Mouse (Mus musculus): ENCODE results near the gene Tspan31. TPM values are rescaled to one million over a fixed set of nuclear protein-coding genes. Genes with fewer than 3 reads are reported as not detected.

The Tspan31 gene
- total RNA-seq (2021), result 10 to 100 TPM; 39.5 to 44.3 TPM
- long read RNA-seq, experiment 1, transcript Tspan31-201 (6 exons, 1,556 nt), result major isoform, 73 of 80 reads
- long read RNA-seq, experiment 1, partial matches to known transcripts, result 2 of 80 reads
- long read RNA-seq, experiment 1, other reads (novel, unspliced or antisense), result 5 of 80 reads
- long read RNA-seq, experiment 2, transcript Tspan31-201 (6 exons, 1,556 nt), result major isoform, 58 of 62 reads
- long read RNA-seq, experiment 2, partial matches to known transcripts, result 0 of 62 reads
- long read RNA-seq, experiment 2, other reads (novel, unspliced or antisense), result 4 of 62 reads

- peak; percentile 58 to 84 for DNase-seq (ENCODE audit: low spot score in 2 of 2)
These were observed at the start of gene Tspan31 for GRCm38 (mm10) chr10:127070190-127071121. Tspan31 (minus strand) TSS chr10:127070264.

GRCm38 (mm10) chr10:127119229-127119628, 49.2 kb upstream of the Tspan31 start:
- no peak for DNase-seq (ENCODE audit: low spot score in 2 of 2)

GRCm38 (mm10) chr10:127118470-127118869, 48.4 kb upstream of the Tspan31 start:
- no peak for DNase-seq (ENCODE audit: low spot score in 2 of 2)

GRCm38 (mm10) chr10:127115068-127115467, 45.0 kb upstream of the Tspan31 start:
- DNase-seq (ENCODE audit: low spot score in 2 of 2), result no peak

GRCm38 (mm10) chr10:127114408-127114807, 44.3 kb upstream of the Tspan31 start:
- DNase-seq (ENCODE audit: low spot score in 2 of 2), result no peak

GRCm38 (mm10) chr10:127111001-127111887, 41.2 kb upstream of the Tspan31 start:
- DNase-seq (ENCODE audit: low spot score in 2 of 2), result no peak

- DNase-seq (ENCODE audit: low spot score in 2 of 2), result no peak
These were observed 38.2 kb upstream of the Tspan31 start for GRCm38 (mm10) chr10:127108262-127108583.

GRCm38 (mm10) chr10:127107563-127108261, 37.6 kb upstream of the Tspan31 start:
- DNase-seq (ENCODE audit: low spot score in 2 of 2), result no peak

- DNase-seq (ENCODE audit: low spot score in 2 of 2), result no peak
These were observed 33.6 kb upstream of the Tspan31 start for GRCm38 (mm10) chr10:127103631-127104030.

GRCm38 (mm10) chr10:127101151-127101550, 31.1 kb upstream of the Tspan31 start:
- no peak for DNase-seq (ENCODE audit: low spot score in 2 of 2)

GRCm38 (mm10) chr10:127100414-127100813, 30.4 kb upstream of the Tspan31 start:
- DNase-seq (ENCODE audit: low spot score in 2 of 2), result no peak

GRCm38 (mm10) chr10:127099868-127100267, 29.8 kb upstream of the Tspan31 start:
- DNase-seq (ENCODE audit: low spot score in 2 of 2), result no peak

- no peak for DNase-seq (ENCODE audit: low spot score in 2 of 2)
These were observed 29.1 kb upstream of the Tspan31 start for GRCm38 (mm10) chr10:127099191-127099590.

- no peak for DNase-seq (ENCODE audit: low spot score in 2 of 2)
These were observed 28.4 kb upstream of the Tspan31 start for GRCm38 (mm10) chr10:127098514-127098913.

GRCm38 (mm10) chr10:127094382-127094802, 24.3 kb upstream of the Tspan31 start:
- DNase-seq (ENCODE audit: low spot score in 2 of 2), result no peak

GRCm38 (mm10) chr10:127092742-127093141, 22.7 kb upstream of the Tspan31 start:
- no peak for DNase-seq (ENCODE audit: low spot score in 2 of 2)

- DNase-seq (ENCODE audit: low spot score in 2 of 2), result peak in 1 of 2 experiments; percentile 54
These were observed 21.7 kb upstream of the Tspan31 start for GRCm38 (mm10) chr10:127091507-127092396.

- DNase-seq (ENCODE audit: low spot score in 2 of 2), result peak in 1 of 2 experiments; percentile 65
These were observed 20.7 kb upstream of the Tspan31 start for GRCm38 (mm10) chr10:127090560-127091411.

GRCm38 (mm10) chr10:127085633-127086032, 15.6 kb upstream of the Tspan31 start:
- DNase-seq (ENCODE audit: low spot score in 2 of 2), result no peak

All from gastrocnemius, postnatal 4 days (tissue).